Mouse (Mus musculus): ENCODE measurements at regions not wholly inside any gene's neighbourhood (a gene's known extent, or its start where the extent isn't known, plus 50 kb on each side); places are given as distances from the start of the nearest gene placed in this dataset.

GRCm38 (mm10) chr3:38573594-38573993 lies 89.0 kb upstream of the Ankrd50 start:
- H3K4me3 ChIP-seq = no peak overlapping the region
- H3K9ac ChIP-seq = no peak overlapping the region
- no peaks in the 10 kb centered on the region for H3K36me3 ChIP-seq
- ATAC-seq (ENCODE audit: insufficient number of reproducible peaks, insufficient read depth, low FRiP score, low TSS enrichment) = no peak
- 90% methylated on average over 5 of the region's 5 CpGs for WGBS
- H3K4me2 ChIP-seq (replicated peaks) = no peak overlapping the region
- H3K9me3 ChIP-seq = no peaks in the 10 kb centered on the region
- peaks cover 3% of the 10 kb centered on the region; the same call in 1 of the 2 replicates for H3K4me1 ChIP-seq
- H3K27me3 ChIP-seq = no peaks in the 10 kb centered on the region
- H3K27ac ChIP-seq = no peak overlapping the region

DNA sequence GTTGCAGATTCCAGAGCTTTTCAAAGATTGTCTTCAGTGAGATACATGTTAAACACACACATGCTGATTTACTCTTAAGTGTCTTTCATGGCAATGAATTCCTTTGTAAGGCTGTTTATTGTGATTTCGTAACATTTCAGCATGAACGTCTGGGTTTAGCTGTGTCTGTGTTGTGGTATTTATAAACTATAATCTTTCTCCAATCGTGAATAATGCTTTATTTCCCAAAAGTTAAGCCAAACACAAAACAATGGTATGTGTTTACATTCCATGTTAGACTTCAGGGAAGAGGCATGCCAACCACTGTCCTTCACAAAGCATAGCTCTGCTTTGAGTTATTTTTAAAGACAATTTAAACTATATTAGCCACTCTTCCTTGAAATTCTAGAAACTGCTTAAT lies 87.5 kb upstream of the Ankrd50 start:
- Histone ChIP-seq H3K36me3 (no peaks in the 10 kb centered on the region), H3K4me2 (replicated peaks) (no peak overlapping the region), H3K27me3 (no peaks in the 10 kb centered on the region), H3K27ac (no peak overlapping the region), H3K4me3 (no peak overlapping the region), H3K9me3 (no peaks in the 10 kb centered on the region), H3K4me1 (peaks cover 8% of the 10 kb centered on the region; the same call in 1 of the 2 replicates), H3K9ac (no peak overlapping the region)
- ATAC-seq (ENCODE audit: insufficient number of reproducible peaks, insufficient read depth, low FRiP score, low TSS enrichment) = no peak
- 55% methylated on average over 3 of the region's 3 CpGs for WGBS

- H3K4me1 ChIP-seq = peaks cover 8% of the 10 kb centered on the region; the same call in 1 of the 2 replicates
- H3K4me3 ChIP-seq = no peak overlapping the region
- H3K36me3 ChIP-seq = no peaks in the 10 kb centered on the region
- 87% methylated on average over 4 of the region's 4 CpGs for WGBS
- H3K4me2 ChIP-seq (replicated peaks) = no peak overlapping the region
- H3K9me3 ChIP-seq = no peaks in the 10 kb centered on the region
- H3K27me3 ChIP-seq = no peaks in the 10 kb centered on the region
- ATAC-seq (ENCODE audit: insufficient number of reproducible peaks, insufficient read depth, low FRiP score, low TSS enrichment) = no peak
- no peak overlapping the region for H3K9ac ChIP-seq
- H3K27ac ChIP-seq = no peak overlapping the region
Observed at GRCm38 (mm10) chr3:38571224-38571623, 86.6 kb upstream of the Ankrd50 start.

- Histone ChIP-seq H3K9ac (no peak overlapping the region), H3K4me2 (replicated peaks) (no peak overlapping the region), H3K4me3 (no peak overlapping the region), H3K27ac (no peak overlapping the region), H3K36me3 (no peaks in the 10 kb centered on the region), H3K4me1 (peaks cover 8% of the 10 kb centered on the region; the same call in 1 of the 2 replicates), H3K27me3 (no peaks in the 10 kb centered on the region), H3K9me3 (no peaks in the 10 kb centered on the region)
- WGBS = 71% methylated on average over 6 of the region's 6 CpGs
- ATAC-seq (ENCODE audit: insufficient number of reproducible peaks, insufficient read depth, low FRiP score, low TSS enrichment) = no peak
Observed at GRCm38 (mm10) chr3:38569001-38569400, 84.4 kb upstream of the Ankrd50 start.

DNA sequence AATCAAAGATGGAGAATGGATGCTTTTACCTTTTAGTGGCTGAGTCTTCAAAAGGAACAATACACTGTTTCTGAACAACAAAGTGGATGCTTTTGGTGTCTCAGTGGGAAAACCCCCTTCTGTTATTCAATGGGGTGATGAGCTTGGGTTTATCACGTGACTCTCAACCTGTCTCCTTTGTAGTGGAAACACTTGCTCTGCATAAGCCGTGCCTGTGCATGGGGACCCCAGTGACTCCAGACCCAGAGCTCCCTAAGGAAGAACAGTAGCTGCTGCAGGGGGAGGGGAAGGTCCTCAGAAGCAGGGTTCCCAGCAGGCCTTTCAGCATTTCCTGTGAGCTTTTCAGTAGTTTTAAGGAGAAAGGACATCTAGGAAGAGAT lies 83.9 kb upstream of the Ankrd50 start:
- no peak for ATAC-seq (ENCODE audit: insufficient number of reproducible peaks, insufficient read depth, low FRiP score, low TSS enrichment)
- Histone ChIP-seq H3K36me3 (no peaks in the 10 kb centered on the region), H3K9me3 (no peaks in the 10 kb centered on the region), H3K4me3 (no peak overlapping the region), H3K27me3 (no peaks in the 10 kb centered on the region), H3K9ac (no peak overlapping the region), H3K4me1 (peaks cover 8% of the 10 kb centered on the region; the same call in 1 of the 2 replicates), H3K4me2 (replicated peaks) (no peak overlapping the region), H3K27ac (no peak overlapping the region)
- WGBS = 16% methylated on average over 2 of the region's 2 CpGs

- H3K36me3 ChIP-seq = no peaks in the 10 kb centered on the region
- 64% methylated on average over 8 of the region's 8 CpGs for WGBS
- no peak overlapping the region for H3K4me2 ChIP-seq (replicated peaks)
- no peak overlapping the region for H3K27ac ChIP-seq
- no peak overlapping the region for H3K9ac ChIP-seq
- no peaks in the 10 kb centered on the region for H3K9me3 ChIP-seq
- H3K4me3 ChIP-seq = no peak overlapping the region
- no peaks in the 10 kb centered on the region for H3K27me3 ChIP-seq
- H3K4me1 ChIP-seq = peaks cover 8% of the 10 kb centered on the region; the same call in 1 of the 2 replicates
- ATAC-seq (ENCODE audit: insufficient number of reproducible peaks, insufficient read depth, low FRiP score, low TSS enrichment) = no peak
Observed at GRCm38 (mm10) chr3:38567946-38568595, 83.4 kb upstream of the Ankrd50 start.

DNA sequence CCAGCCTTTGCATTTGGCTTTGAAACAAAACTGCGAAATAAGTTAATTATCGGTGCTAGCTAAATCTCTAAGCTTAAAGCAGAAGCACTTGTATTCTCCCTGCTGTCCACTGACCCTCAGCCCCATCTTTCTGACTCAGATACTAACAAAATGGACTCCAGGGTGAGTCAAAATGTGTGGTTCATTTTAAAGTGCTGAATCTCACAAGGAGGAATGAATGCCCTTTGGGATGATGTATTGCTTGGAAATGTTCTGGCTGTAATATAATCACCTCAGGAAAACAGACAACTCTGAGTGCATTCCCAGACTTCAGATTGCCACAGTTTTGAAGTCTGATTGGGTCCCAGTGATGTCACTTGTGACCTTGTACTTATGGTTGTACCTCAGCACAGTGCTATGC lies 81.9 kb upstream of the Ankrd50 start:
- no peak overlapping the region for H3K27ac ChIP-seq
- no peak for ATAC-seq (ENCODE audit: insufficient number of reproducible peaks, insufficient read depth, low FRiP score, low TSS enrichment)
- WGBS = 88% methylated on average over 2 of the region's 2 CpGs
- no peak overlapping the region for H3K4me3 ChIP-seq
- H3K36me3 ChIP-seq = no peaks in the 10 kb centered on the region
- H3K9me3 ChIP-seq = no peaks in the 10 kb centered on the region
- no peaks in the 10 kb centered on the region for H3K27me3 ChIP-seq
- peaks cover 8% of the 10 kb centered on the region; the same call in 1 of the 2 replicates for H3K4me1 ChIP-seq
- no peak overlapping the region for H3K9ac ChIP-seq
- H3K4me2 ChIP-seq (replicated peaks) = no peak overlapping the region

DNA sequence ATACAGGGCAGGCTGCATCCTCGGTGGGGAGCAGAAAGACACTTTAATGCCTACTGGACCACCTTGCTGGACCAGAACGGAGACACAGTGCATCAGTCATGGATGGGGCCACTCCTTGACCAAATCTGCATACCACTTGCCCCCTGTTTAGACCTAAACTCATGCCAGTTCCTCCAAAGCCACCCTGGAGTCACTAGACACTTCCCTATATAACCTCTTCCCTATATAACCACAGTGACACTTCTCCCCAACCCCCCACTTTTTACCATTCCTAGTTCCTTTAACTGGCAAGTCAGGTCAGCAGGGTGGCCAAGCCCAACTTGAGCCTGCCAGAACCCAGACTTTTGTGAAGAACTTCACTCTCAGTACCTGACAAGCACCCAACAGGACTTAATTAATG lies 80.2 kb upstream of the Ankrd50 start:
- H3K36me3 ChIP-seq = no peaks in the 10 kb centered on the region
- 22% methylated on average over 2 of the region's 2 CpGs for WGBS

GRCm38 (mm10) chr3:38564364-38564763 lies 79.7 kb upstream of the Ankrd50 start:
- no peaks in the 10 kb centered on the region for H3K9me3 ChIP-seq
- H3K36me3 ChIP-seq = no peaks in the 10 kb centered on the region
- H3K27ac ChIP-seq = no peak overlapping the region
- no peak overlapping the region for H3K4me2 ChIP-seq (replicated peaks)
- 20% methylated on average over 1 of the region's 2 CpGs for WGBS
- H3K9ac ChIP-seq = no peak overlapping the region
- no peak for ATAC-seq (ENCODE audit: insufficient number of reproducible peaks, insufficient read depth, low FRiP score, low TSS enrichment)
- H3K27me3 ChIP-seq = no peaks in the 10 kb centered on the region
- no peak overlapping the region for H3K4me3 ChIP-seq
- peaks cover 10% of the 10 kb centered on the region; the same call in 1 of the 2 replicates for H3K4me1 ChIP-seq

More for the DNA sequence above, 80.2 kb upstream of the Ankrd50 start:
- no peak overlapping the region for H3K4me3 ChIP-seq
- H3K27ac ChIP-seq = no peak overlapping the region
- H3K4me1 ChIP-seq = peaks cover 10% of the 10 kb centered on the region; the same call in 1 of the 2 replicates
- no peak overlapping the region for H3K4me2 ChIP-seq (replicated peaks)
- H3K27me3 ChIP-seq = no peaks in the 10 kb centered on the region
- H3K9ac ChIP-seq = no peak overlapping the region
- H3K9me3 ChIP-seq = no peaks in the 10 kb centered on the region
- ATAC-seq (ENCODE audit: insufficient number of reproducible peaks, insufficient read depth, low FRiP score, low TSS enrichment) = no peak

DNA sequence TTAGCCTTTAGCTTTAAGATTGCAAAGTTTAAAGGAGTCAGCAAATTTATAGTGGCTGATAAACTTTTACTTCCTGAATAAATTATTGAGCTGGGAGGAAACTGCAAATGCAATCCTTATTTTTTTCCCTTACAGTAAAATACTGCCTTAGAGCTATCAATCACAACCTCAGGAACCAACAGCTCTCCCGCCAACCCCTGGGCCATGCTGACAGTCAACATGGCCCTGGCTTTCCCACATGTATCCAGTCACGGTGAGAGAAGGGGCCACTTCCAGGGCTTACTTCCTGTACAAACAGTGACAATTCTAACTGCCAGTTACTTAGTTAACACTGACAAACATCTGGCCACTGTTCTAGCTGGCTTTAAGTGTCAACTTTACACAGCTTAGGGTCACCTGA lies 76.5 kb upstream of the Ankrd50 start:
- no peaks in the 10 kb centered on the region for H3K36me3 ChIP-seq
- H3K9ac ChIP-seq = no peak overlapping the region
- H3K9me3 ChIP-seq = no peaks in the 10 kb centered on the region
- peaks cover 3% of the 10 kb centered on the region; the same call in 1 of the 2 replicates for H3K4me1 ChIP-seq
- WGBS = 42% methylated on average over 2 of the region's 2 CpGs
- ATAC-seq (ENCODE audit: insufficient number of reproducible peaks, insufficient read depth, low FRiP score, low TSS enrichment) = no peak
- H3K27me3 ChIP-seq = no peaks in the 10 kb centered on the region
- no peak overlapping the region for H3K4me2 ChIP-seq (replicated peaks)
- no peak overlapping the region for H3K4me3 ChIP-seq
- no peak overlapping the region for H3K27ac ChIP-seq

- no peaks in the 10 kb centered on the region for H3K27me3 ChIP-seq
- H3K4me2 ChIP-seq (replicated peaks) = no peak overlapping the region
- H3K36me3 ChIP-seq = no peaks in the 10 kb centered on the region
- H3K9ac ChIP-seq = no peak overlapping the region
- H3K9me3 ChIP-seq = no peaks in the 10 kb centered on the region
- H3K4me1 ChIP-seq = no peaks in the 10 kb centered on the region
- no peak overlapping the region for H3K4me3 ChIP-seq
- WGBS = 92% methylated on average over 5 of the region's 5 CpGs
- no peak for ATAC-seq (ENCODE audit: insufficient number of reproducible peaks, insufficient read depth, low FRiP score, low TSS enrichment)
- H3K27ac ChIP-seq = no peak overlapping the region
Observed at GRCm38 (mm10) chr3:38555939-38556338, 71.3 kb upstream of the Ankrd50 start.

DNA sequence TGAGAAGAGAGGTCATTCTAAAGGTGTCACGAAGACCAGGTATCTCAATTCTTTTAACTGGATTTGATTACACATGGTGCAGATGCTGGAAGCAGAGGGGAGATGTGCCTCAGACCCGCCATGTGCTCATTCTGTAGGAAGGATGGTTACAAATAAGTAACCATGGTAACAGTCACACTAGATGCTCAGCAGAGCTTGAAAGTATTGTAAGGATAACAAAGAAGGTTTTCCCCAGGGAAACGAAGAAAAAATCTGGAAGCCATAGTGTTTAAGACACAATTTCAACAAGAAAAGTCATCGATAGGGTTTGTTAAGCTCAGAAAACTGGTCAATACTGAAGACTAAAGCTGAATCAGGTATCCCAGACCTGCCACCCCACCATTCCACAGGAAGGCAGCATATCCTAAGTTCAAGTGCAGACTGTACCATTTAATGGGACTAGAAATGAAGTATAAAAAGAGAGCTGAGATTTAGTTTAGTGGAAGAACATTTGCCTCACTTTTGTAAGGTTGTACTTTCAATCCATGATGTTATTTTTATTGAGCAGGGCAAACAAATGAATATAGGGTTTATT lies 68.9 kb upstream of the Ankrd50 start:
- Histone ChIP-seq H3K4me1 (no peaks in the 10 kb centered on the region), H3K4me3 (no peak overlapping the region), H3K36me3 (no peaks in the 10 kb centered on the region), H3K4me2 (replicated peaks) (no peak overlapping the region), H3K9ac (no peak overlapping the region), H3K27ac (no peak overlapping the region), H3K9me3 (no peaks in the 10 kb centered on the region), H3K27me3 (no peaks in the 10 kb centered on the region)
- no peak for ATAC-seq (ENCODE audit: insufficient number of reproducible peaks, insufficient read depth, low FRiP score, low TSS enrichment)
- WGBS = 65% methylated on average over 4 of the region's 4 CpGs

Data from embryonic facial prominence, embryonic 12.5 days (tissue).